Mouse (Mus musculus): ENCODE measurements around the gene Cyp11a1. TPM values are rescaled to one million over a fixed set of nuclear protein-coding genes. Genes with fewer than 3 reads are reported as not detected.

Gene Cyp11a1
- polyA plus RNA-seq, 1 experiment from 2014 or later, result 0.64 TPM

DNA sequence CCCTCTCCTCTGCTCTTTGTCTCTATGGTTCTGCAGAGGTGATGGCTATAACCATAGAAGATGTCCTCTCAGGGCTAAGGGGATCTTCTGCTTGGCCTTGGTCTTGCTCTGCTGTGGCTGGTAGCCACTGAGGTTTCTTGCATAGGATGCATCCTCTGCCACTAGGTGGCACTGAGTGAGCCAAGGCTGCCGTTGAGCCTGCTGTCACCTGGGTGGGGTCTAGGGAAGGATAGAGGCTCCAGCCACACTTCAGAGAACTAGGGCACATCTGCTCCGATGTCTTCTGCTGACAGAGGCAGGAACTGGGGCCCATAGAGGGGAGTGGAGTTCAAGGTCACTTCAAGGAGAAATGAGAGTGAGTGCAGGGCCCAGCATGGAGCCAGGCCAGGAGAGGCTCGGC is 46.9 kb downstream of the Cyp11a1 start:
- Histone ChIP-seq H3K27me3 (ENCODE audit: insufficient read depth, low read length) (no peaks in the 10 kb centered on the region), H3K36me3 (ENCODE audit: insufficient read depth, low read length) (no peaks in the 10 kb centered on the region), H3K9me3 (replicated peaks; ENCODE audit: low read length) (no peaks in the 10 kb centered on the region), H3K4me2 (ENCODE audit: low read length) (no peak overlapping the region), H3K27ac (no peak overlapping the region), H3K9ac (ENCODE audit: low read depth, low read length) (no peak overlapping the region), H3K4me1 (replicated peaks; ENCODE audit: insufficient read depth, low read length) (no peaks in the 10 kb centered on the region), H3K4me3 (replicated peaks; ENCODE audit: low read depth, low read length) (no peak overlapping the region)
- TF ChIP-seq CTCF (IDR thresholded peaks at IDR 0.05; ENCODE audit: low read depth), result peak; percentile 87
- ATAC-seq (replicated peaks; ENCODE audit: low FRiP score, low read depth) (peak; percentile 19; the same call in 1 of the 2 replicates), DNase-seq (ENCODE audit: low spot score) (peak; percentile 74)
- WGBS, result 26% methylated on average over 3 of the region's 3 CpGs

DNA sequence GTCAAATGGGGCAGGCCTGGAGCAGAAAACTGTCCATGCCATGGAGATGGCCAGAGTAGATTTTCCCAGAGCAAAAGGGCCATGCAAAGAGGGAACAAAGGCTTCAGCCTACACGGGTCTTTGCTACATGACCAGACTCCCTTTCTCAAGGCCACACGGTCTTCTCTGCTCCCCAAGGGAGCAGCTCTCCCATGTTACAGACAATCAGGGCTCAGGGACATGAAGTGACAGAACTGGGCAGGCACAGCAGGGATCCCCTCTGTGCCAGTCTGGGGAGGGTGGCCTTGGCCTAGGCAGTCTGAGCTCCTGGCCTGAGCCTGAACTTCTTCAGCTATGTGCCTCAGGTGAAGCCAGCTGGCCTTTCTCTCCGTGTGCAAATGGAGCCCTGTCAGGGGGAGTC is 47.3 kb downstream of the Cyp11a1 start:
- ATAC-seq (replicated peaks; ENCODE audit: low FRiP score, low read depth), result no peak
- no peaks in the 10 kb centered on the region for H3K4me1 ChIP-seq (replicated peaks; ENCODE audit: insufficient read depth, low read length)
- no peaks in the 10 kb centered on the region for H3K9me3 ChIP-seq (replicated peaks; ENCODE audit: low read length)
- TF ChIP-seq CTCF (IDR thresholded peaks at IDR 0.05; ENCODE audit: low read depth), result no peak
- no peak overlapping the region for H3K4me3 ChIP-seq (replicated peaks; ENCODE audit: low read depth, low read length)
- 52% methylated on average over 3 of the region's 3 CpGs for WGBS
- no peak for DNase-seq (ENCODE audit: low spot score)
- H3K9ac ChIP-seq (ENCODE audit: low read depth, low read length), result no peak overlapping the region
- no peak overlapping the region for H3K4me2 ChIP-seq (ENCODE audit: low read length)
- H3K27ac ChIP-seq, result 0 out of 2 replicates have a peak overlapping the region, but pooled peaks have one; percentile 20
- no peaks in the 10 kb centered on the region for H3K27me3 ChIP-seq (ENCODE audit: insufficient read depth, low read length)
- H3K36me3 ChIP-seq (ENCODE audit: insufficient read depth, low read length), result no peaks in the 10 kb centered on the region

GRCm38 (mm10) chr9:58054032-58054431 is 47.8 kb downstream of the Cyp11a1 start:
- 90% methylated on average over 1 of the region's 1 CpGs for WGBS
- no peaks in the 10 kb centered on the region for H3K9me3 ChIP-seq (replicated peaks; ENCODE audit: low read length)
- no peaks in the 10 kb centered on the region for H3K27me3 ChIP-seq (ENCODE audit: insufficient read depth, low read length)
- no peak for TF ChIP-seq CTCF (IDR thresholded peaks at IDR 0.05; ENCODE audit: low read depth)
- H3K4me2 ChIP-seq (ENCODE audit: low read length), result no peak overlapping the region
- ATAC-seq (replicated peaks; ENCODE audit: low FRiP score, low read depth), result no peak
- DNase-seq (ENCODE audit: low spot score), result no peak
- H3K27ac ChIP-seq, result no peak overlapping the region
- H3K4me1 ChIP-seq (replicated peaks; ENCODE audit: insufficient read depth, low read length), result no peaks in the 10 kb centered on the region
- H3K9ac ChIP-seq (ENCODE audit: low read depth, low read length), result no peak overlapping the region
- H3K36me3 ChIP-seq (ENCODE audit: insufficient read depth, low read length), result no peaks in the 10 kb centered on the region
- no peak overlapping the region for H3K4me3 ChIP-seq (replicated peaks; ENCODE audit: low read depth, low read length)

GRCm38 (mm10) chr9:58055666-58056065 is 49.5 kb downstream of the Cyp11a1 start:
- no peak overlapping the region for H3K4me3 ChIP-seq (replicated peaks; ENCODE audit: low read depth, low read length)
- H3K9ac ChIP-seq (ENCODE audit: low read depth, low read length), result no peak overlapping the region
- no peaks in the 10 kb centered on the region for H3K4me1 ChIP-seq (replicated peaks; ENCODE audit: insufficient read depth, low read length)
- 48% methylated on average over 5 of the region's 5 CpGs for WGBS
- H3K27ac ChIP-seq, result no peak overlapping the region
- ATAC-seq (replicated peaks; ENCODE audit: low FRiP score, low read depth), result peak; percentile 62
- no peaks in the 10 kb centered on the region for H3K9me3 ChIP-seq (replicated peaks; ENCODE audit: low read length)
- no peak for DNase-seq (ENCODE audit: low spot score)
- TF ChIP-seq CTCF (IDR thresholded peaks at IDR 0.05; ENCODE audit: low read depth), result no peak
- no peaks in the 10 kb centered on the region for H3K27me3 ChIP-seq (ENCODE audit: insufficient read depth, low read length)
- no peak overlapping the region for H3K4me2 ChIP-seq (ENCODE audit: low read length)
- no peaks in the 10 kb centered on the region for H3K36me3 ChIP-seq (ENCODE audit: insufficient read depth, low read length)

- H3K4me2 ChIP-seq (ENCODE audit: low read length), result no peak overlapping the region
- WGBS, result 35% methylated on average over 1 of the region's 1 CpGs
- TF ChIP-seq CTCF (IDR thresholded peaks at IDR 0.05; ENCODE audit: low read depth), result no peak
- no peaks in the 10 kb centered on the region for H3K27me3 ChIP-seq (ENCODE audit: insufficient read depth, low read length)
- H3K36me3 ChIP-seq (ENCODE audit: insufficient read depth, low read length), result no peaks in the 10 kb centered on the region
- ATAC-seq (replicated peaks; ENCODE audit: low FRiP score, low read depth) (no peak), DNase-seq (ENCODE audit: low spot score) (no peak)
- H3K9me3 ChIP-seq (replicated peaks; ENCODE audit: low read length), result no peaks in the 10 kb centered on the region
- no peaks in the 10 kb centered on the region for H3K4me1 ChIP-seq (replicated peaks; ENCODE audit: insufficient read depth, low read length)
- H3K9ac ChIP-seq (ENCODE audit: low read depth, low read length), result no peak overlapping the region
- H3K27ac ChIP-seq, result no peak overlapping the region
- no peak overlapping the region for H3K4me3 ChIP-seq (replicated peaks; ENCODE audit: low read depth, low read length)
Observed at GRCm38 (mm10) chr9:58059920-58060319, 53.7 kb downstream of the Cyp11a1 start.

DNA sequence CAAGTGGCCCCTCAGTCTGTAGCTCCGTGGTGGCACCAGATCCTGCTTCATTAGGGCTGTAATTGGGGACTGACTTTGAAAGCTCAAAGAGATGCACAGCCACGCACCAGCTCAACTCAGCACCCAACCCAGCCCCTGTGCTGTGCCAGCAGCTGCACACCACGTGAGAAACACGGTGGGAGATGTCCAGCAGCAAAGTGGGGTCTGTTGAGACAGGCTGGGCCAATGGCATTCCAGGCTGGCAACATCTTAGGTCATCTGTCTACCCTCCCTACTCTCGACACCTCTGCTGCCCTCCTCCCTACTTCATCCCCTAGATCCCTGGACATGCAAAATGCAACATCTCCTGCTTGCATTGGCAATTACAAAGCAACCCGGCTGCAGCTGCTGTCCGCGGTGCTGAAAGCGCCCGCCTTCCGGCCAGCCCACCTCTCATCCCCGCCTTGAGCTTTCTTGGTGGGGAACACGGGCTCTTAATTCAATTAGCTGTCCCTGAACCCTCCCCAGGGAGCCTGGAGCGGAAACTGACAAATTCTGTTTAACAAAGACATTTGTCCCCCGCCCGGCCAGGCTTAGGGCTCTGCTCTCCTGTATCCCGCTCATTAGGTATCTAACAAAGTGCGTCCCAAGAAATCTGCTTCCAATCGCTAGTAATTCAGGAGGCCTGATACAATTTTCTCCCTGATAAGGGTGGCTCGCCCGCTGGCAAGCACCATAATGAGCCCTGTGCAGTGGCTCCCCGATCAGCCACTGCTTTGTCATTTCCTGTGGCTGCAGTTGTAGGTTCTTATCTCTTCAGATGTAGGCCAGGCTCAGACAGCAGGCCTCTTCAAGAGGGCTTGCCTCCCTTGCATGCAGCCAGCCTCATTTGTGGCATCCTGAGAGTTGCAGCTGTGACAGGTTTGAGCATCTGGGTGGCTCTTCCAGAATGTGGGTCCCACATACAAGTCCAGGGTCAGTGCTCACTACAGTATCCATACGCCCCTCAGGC is 54.8 kb downstream of the Cyp11a1 start:
- no peak for ATAC-seq (replicated peaks; ENCODE audit: low FRiP score, low read depth)
- no peak overlapping the region for H3K9ac ChIP-seq (ENCODE audit: low read depth, low read length)
- 14% methylated on average over 23 of the region's 23 CpGs for WGBS
- DNase-seq (ENCODE audit: low spot score), result peak; percentile 78
- no peaks in the 10 kb centered on the region for H3K4me1 ChIP-seq (replicated peaks; ENCODE audit: insufficient read depth, low read length)
- H3K36me3 ChIP-seq (ENCODE audit: insufficient read depth, low read length), result no peaks in the 10 kb centered on the region
- no peak overlapping the region for H3K4me3 ChIP-seq (replicated peaks; ENCODE audit: low read depth, low read length)
- H3K27ac ChIP-seq, result no peak overlapping the region
- H3K9me3 ChIP-seq (replicated peaks; ENCODE audit: low read length), result no peaks in the 10 kb centered on the region
- H3K4me2 ChIP-seq (ENCODE audit: low read length), result no peak overlapping the region
- no peaks in the 10 kb centered on the region for H3K27me3 ChIP-seq (ENCODE audit: insufficient read depth, low read length)
- TF ChIP-seq CTCF (IDR thresholded peaks at IDR 0.05; ENCODE audit: low read depth), result no peak

Measured in kidney, postnatal 0 days (tissue).